9 mouse cellular contexts compared by ENCODE assay signal in genomic region chr7:96142973-96143596, GRCm38 (mm10). TPM values are rescaled to one million over a fixed set of nuclear protein-coding genes. Genes with fewer than 3 reads are reported as not detected.
A peak's percentile ranks its signal among the peaks of the same experiment; 100 is the strongest.
DNase-seq lines count a peak whose midpoint lies in the region; ATAC-seq lines count a peak whose summit lies in the region.
"Had no signal": no experiment of that assay in that cellular context is flagged by ENCODE, and none has a peak within 500 bp of the region (broad histone marks: within the 10 kb centered on the region; RNA-seq: fewer than 3 reads in every experiment).

No protein-coding gene starts in this region.

- no peaks in the 10 kb centered on the region for H3K4me1 ChIP-seq in midbrain, embryonic 13.5 days (replicated peaks)
- H3K4me1 ChIP-seq: embryonic facial prominence, embryonic 12.5 days had no signal

- H3K27ac ChIP-seq in midbrain, embryonic 13.5 days, result no peak overlapping the region
- H3K27ac ChIP-seq: embryonic facial prominence, embryonic 12.5 days had no signal

- H3K4me3 ChIP-seq in midbrain, embryonic 13.5 days (replicated peaks), result no peak overlapping the region
- H3K4me3 ChIP-seq: embryonic facial prominence, embryonic 12.5 days had no signal

- peak; percentile 60 for ATAC-seq in cerebellum, adult (ENCODE audit: insufficient number of reproducible peaks, low FRiP score, low TSS enrichment)
- ATAC-seq in granulocyte monocyte progenitor cell, adult 5-6 weeks (replicated peaks; ENCODE audit: poor library complexity, severe bottlenecking), result no peak
- no peak for ATAC-seq in midbrain, embryonic 13.5 days

- no peak overlapping the region for H3K9ac ChIP-seq in midbrain, embryonic 13.5 days (replicated peaks)
- H3K9ac ChIP-seq: embryonic facial prominence, embryonic 12.5 days had no signal

- no peaks in the 10 kb centered on the region for H3K9me3 ChIP-seq in midbrain, embryonic 13.5 days
- H3K9me3 ChIP-seq: embryonic facial prominence, embryonic 12.5 days had no signal

- WGBS in midbrain, embryonic 13.5 days, result 78% methylated on average over 3 of the region's 3 CpGs

- intact Hi-C loops in left cerebral cortex, postnatal 25 days (cut with DNase I), result no loop called here

- no peaks in the 10 kb centered on the region for H3K36me3 ChIP-seq in midbrain, embryonic 13.5 days
- H3K36me3 ChIP-seq: embryonic facial prominence, embryonic 12.5 days had no signal

- no peak overlapping the region for H3K4me2 ChIP-seq in midbrain, embryonic 13.5 days (replicated peaks)
- H3K4me2 ChIP-seq: embryonic facial prominence, embryonic 12.5 days had no signal

- H3K27me3 ChIP-seq in midbrain, embryonic 13.5 days, result peaks cover 2% of the 10 kb centered on the region; the same call in 1 of the 2 replicates
- H3K27me3 ChIP-seq: embryonic facial prominence, embryonic 12.5 days had no signal

- DNase-seq in left cerebral cortex, postnatal 25 days (ENCODE audit: low spot score in 2 of 2), result peak; percentile 8 to 22
- no peak for DNase-seq in left cerebral cortex, adult 11 months (ENCODE audit: low spot score)
- peak; percentile 70 for DNase-seq in heart, adult 8-10 months (ENCODE audit: low spot score)
- DNase-seq in layer of hippocampus, postnatal 14 days (ENCODE audit: low spot score in 2 of 2), result peak; percentile 55 to 74
- DNase-seq in testis, postnatal 14 days (ENCODE audit: low spot score), result peak; percentile 11

RNA-seq across cellular contexts. Expression of gene Tenm4, which starts 28.0 kb away (rescaled TPM):
- total RNA-seq in left cerebral cortex, postnatal 25 days (2021), result 100 to 1,000 TPM; 134 to 162 TPM
- total RNA-seq in heart, adult 8-10 months (2022), result 1 to 10 TPM in 2 of 4 experiments, under 1 TPM in 2; 0.34 to 1.4 (median 1.00) TPM
- total RNA-seq in layer of hippocampus, postnatal 14 days (2021), result 100 to 1,000 TPM; 125 to 132 TPM
- not detected in 2 replicates for total RNA-seq in granulocyte monocyte progenitor cell, adult 5-6 weeks (2014; fragmentation: Nextera tagmentation)
- not detected in 2 replicates for total RNA-seq in granulocyte monocyte progenitor cell, adult 5-6 weeks (2017)
- 41.9 and 47.1 TPM in 2 replicates for polyA plus RNA-seq in midbrain, embryonic 13.5 days (2015; fragmentation: Nextera tagmentation; extraction: Ambion mirVana)

Comparison
In these comparisons a context has a peak if more than half of its experiments do, and no peak if none do; other contexts are left out.
1. RNA of gene Tenm4, which starts 28.0 kb away (total RNA-seq): 134 to 162 TPM in left cerebral cortex, postnatal 25 days and 125 to 132 TPM in layer of hippocampus, postnatal 14 days; 0.34 to 1.4 TPM in heart, adult 8-10 months and not detected in granulocyte monocyte progenitor cell, adult 5-6 weeks; every median in the first group is over 10 times any median in the second.